Mouse (Mus musculus) c-Kit-negative CD71-positive TER-119-positive erythroid progenitor cells, embryonic 14.5 days (primary cell): Measurements from ENCODE around the gene Skida1.

Experiments
- DNase-seq: peaks from one replicate; pipeline ENCODE4 v3.0.0-alpha.2; 2013; ENCODE audit warnings: low read depth, low spot score

Skida1 gene

GRCm38 (mm10) chr2:18040347-18041160, 8.3 kb downstream of the Skida1 start:
- DNase-seq = no peak

GRCm38 (mm10) chr2:18039566-18040290, 9.1 kb downstream of the Skida1 start:
- no peak for DNase-seq

GRCm38 (mm10) chr2:18038895-18039371, 9.9 kb downstream of the Skida1 start:
- no peak for DNase-seq

- DNase-seq = no peak
Measured at GRCm38 (mm10) chr2:18038141-18038752, 10.6 kb downstream of the Skida1 start.

GRCm38 (mm10) chr2:18037491-18037890, 11.4 kb downstream of the Skida1 start, which contains the start of gene A930004D18Rik:
Gene A930004D18Rik (minus strand): TSS chr2:18037737.
- DNase-seq = no peak

GRCm38 (mm10) chr2:18034371-18035250, 14.2 kb downstream of the Skida1 start:
- DNase-seq = no peak

- DNase-seq = no peak
Measured at GRCm38 (mm10) chr2:18033166-18034108, 15.4 kb downstream of the Skida1 start.

- DNase-seq = no peak
Measured at GRCm38 (mm10) chr2:18032538-18032895, 16.3 kb downstream of the Skida1 start.

- no peak for DNase-seq
Measured at GRCm38 (mm10) chr2:18031831-18032537, 16.9 kb downstream of the Skida1 start.

- DNase-seq = no peak
Measured at GRCm38 (mm10) chr2:18031271-18031821, 17.5 kb downstream of the Skida1 start.

- DNase-seq = no peak
Measured at GRCm38 (mm10) chr2:18030581-18030980, 18.3 kb downstream of the Skida1 start.

GRCm38 (mm10) chr2:18029656-18030055, 19.2 kb downstream of the Skida1 start:
- no peak for DNase-seq

- DNase-seq = no peak
Measured at GRCm38 (mm10) chr2:18028140-18029021, 20.5 kb downstream of the Skida1 start.

GRCm38 (mm10) chr2:18027448-18028139, 21.3 kb downstream of the Skida1 start:
- DNase-seq = peak; percentile 70

GRCm38 (mm10) chr2:18026116-18026947, 22.5 kb downstream of the Skida1 start:
- DNase-seq = no peak

GRCm38 (mm10) chr2:18025781-18026115, 23.1 kb downstream of the Skida1 start:
- DNase-seq = no peak

GRCm38 (mm10) chr2:18025116-18025515, 23.7 kb downstream of the Skida1 start:
- no peak for DNase-seq
